Mouse (Mus musculus): Measurements from ENCODE around the gene Zdhhc20. TPM values are rescaled to one million over a fixed set of nuclear protein-coding genes. Genes with fewer than 3 reads are reported as not detected.
"Not testable (repeated sequence)": the region's sequence is repeated elsewhere in the genome, so short reads cannot be mapped to it uniquely, and the experiment has no call there.

The Zdhhc20 gene
- total RNA-seq, 2 experiments from 2014 or later, result 35.2 to 37.4 TPM

DNA sequence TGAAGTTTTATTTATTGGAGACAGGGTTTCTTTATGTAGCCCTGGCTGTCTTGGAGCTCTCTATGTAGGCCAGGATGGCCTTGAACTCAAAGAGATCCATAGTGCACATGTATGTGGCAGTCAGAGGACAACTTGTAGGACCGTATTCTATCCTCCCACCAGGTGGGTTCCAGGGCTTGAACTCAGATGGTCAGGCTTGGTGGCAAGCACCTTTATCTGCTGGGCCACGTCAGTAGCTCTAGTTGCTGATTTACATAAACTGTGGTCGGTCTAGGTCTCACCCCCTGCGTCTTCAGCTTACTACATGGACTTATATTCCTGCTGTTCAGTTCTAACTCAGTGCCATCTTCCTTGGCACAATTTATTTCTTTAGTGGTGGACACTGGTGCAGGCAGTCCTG, 21.2 kb upstream of the Zdhhc20 start:
- intact Hi-C loops (cut with DNase I), result no loop called here
- H3K4me3 ChIP-seq, result no peak overlapping the region
- no peak overlapping the region; the same call in 1 of the 2 replicates for H3K27ac ChIP-seq
- DNase-seq (ENCODE audit: extremely low spot score in 1 of 2, low spot score in 2 of 2), result no peak
- TF ChIP-seq CTCF (IDR thresholded peaks at IDR 0.05), result no peak

DNA sequence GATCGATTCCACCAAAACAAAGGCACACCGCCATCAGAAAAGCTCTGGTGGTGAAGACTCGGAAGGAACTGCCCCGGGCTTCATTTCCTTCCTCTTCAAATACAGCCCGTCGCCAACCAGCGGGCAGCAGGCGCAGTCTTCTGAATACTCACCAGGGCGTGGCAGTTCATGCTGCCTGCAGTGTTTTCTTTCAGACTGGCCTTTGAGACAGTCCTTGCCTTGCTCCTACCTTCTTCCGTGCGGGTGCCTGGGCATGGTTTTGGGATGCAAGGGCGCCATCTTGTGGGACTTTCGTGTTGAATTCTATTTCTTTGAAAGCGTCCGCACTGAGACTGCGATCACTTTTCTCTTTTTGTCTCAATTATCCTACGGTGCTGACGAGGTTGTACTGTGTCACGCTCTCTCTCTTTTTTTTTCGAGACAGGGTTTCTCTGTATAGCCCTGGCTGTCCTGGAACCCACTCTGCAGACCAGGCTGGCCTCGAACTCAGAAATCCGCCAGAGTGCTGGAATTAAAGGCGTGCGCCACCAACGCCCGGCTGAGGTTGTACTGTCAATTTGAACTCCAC, 20.5 kb upstream of the Zdhhc20 start:
- peak; percentile 83 to 85 for DNase-seq (ENCODE audit: extremely low spot score in 1 of 2, low spot score in 2 of 2)
- intact Hi-C loops (cut with DNase I), result loop anchor here (1.0 kb wide), 2 partner anchors 84 to 230 kb away; partner anchors contain the start of genes Mrpl57 and Ska3
- Histone ChIP-seq H3K4me3 (peak overlapping the region; percentile 36), H3K27ac (peak overlapping the region; percentile 62)
- peak; percentile 75 for TF ChIP-seq CTCF (IDR thresholded peaks at IDR 0.05)

DNA sequence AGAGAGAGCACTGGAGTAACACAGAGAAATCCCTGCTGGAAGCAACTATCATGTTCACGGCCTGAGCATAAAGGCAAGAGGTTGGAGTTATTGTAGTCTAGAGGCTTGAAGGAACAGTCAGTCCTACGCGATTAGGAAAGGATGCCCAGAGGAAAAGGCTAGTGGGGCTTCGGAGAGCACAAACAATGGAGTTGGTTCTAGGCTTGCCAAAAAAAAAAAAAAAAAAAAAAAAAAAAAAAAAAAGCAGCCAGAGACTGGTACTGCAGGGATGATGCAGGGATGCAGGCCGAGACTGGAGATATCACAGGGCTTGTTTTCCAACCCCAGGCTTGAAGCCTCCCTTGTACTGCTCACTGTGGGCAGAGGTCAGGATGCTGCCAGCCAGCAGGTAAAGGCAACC, 19.2 kb upstream of the Zdhhc20 start:
- H3K27ac ChIP-seq, result peak overlapping the region; percentile 63; the same call in 1 of the 2 replicates
- TF ChIP-seq CTCF (IDR thresholded peaks at IDR 0.05), result no peak
- intact Hi-C loops (cut with DNase I), result loop anchor here (5.0 to 10.0 kb wide), 2 partner anchors 112 to 534 kb away; partner anchors contain the start of gene Sap18

DNA sequence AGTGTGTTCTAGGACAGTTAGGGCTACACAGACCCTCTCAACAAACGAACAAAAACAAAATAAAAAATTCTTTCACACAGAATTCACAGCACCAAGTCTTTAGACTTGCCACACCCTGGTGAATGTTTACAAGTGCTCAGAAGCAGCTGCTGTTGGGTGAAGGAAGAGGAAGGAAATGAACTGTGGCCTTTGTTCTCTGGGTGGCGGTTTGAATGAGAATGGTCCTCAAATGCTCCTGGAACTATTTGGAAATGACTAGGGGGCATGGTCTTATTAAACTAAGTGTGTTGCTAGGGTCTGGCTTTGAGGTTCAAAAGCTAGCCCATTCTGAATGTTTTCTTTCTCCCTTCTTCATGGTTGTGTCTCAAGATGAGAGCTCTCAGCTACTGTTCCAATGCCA, 18.4 kb upstream of the Zdhhc20 start:
- TF ChIP-seq CTCF (IDR thresholded peaks at IDR 0.05), result no peak
- intact Hi-C loops (cut with DNase I), result loop anchor here (5.0 to 10.0 kb wide), 2 partner anchors 111 to 534 kb away; partner anchors contain the start of gene Sap18
- Histone ChIP-seq H3K27ac (peak overlapping the region; percentile 63), H3K4me3 (no peak overlapping the region)
- DNase-seq (ENCODE audit: extremely low spot score in 1 of 2, low spot score in 2 of 2), result no peak

More for the DNA sequence above, 19.2 kb upstream of the Zdhhc20 start:
- no peak for DNase-seq (ENCODE audit: extremely low spot score in 1 of 2, low spot score in 2 of 2)
- no peak overlapping the region for H3K4me3 ChIP-seq

DNA sequence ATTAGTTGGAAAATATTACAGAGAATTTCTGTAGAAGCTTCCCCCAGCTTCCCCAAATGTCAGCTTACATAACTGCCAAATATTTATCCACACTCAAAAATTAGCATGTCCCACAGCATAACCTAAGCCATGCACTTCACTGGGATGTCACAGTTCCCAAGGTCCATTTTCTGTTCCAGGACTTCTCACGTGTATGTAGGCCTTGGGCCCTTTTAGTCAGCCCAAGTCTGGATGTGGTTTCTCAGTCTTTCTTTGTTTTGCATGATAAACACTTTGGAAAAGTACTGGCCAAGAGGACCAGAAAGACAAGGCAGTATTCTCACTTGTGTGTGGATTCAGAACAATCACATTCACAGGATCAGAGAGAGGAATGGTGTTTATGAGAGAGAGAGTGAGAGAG, 11.9 kb upstream of the Zdhhc20 start:
- H3K27ac ChIP-seq, result peak overlapping the region; percentile 48; the same call in 1 of the 2 replicates
- no peak overlapping the region for H3K4me3 ChIP-seq
- intact Hi-C loops (cut with DNase I), result loop anchor here (10.0 kb wide), 1 partner anchor 527 kb away; no protein-coding TSS in a partner anchor
- no peak for DNase-seq (ENCODE audit: extremely low spot score in 1 of 2, low spot score in 2 of 2)
- no peak for TF ChIP-seq CTCF (IDR thresholded peaks at IDR 0.05)

DNA sequence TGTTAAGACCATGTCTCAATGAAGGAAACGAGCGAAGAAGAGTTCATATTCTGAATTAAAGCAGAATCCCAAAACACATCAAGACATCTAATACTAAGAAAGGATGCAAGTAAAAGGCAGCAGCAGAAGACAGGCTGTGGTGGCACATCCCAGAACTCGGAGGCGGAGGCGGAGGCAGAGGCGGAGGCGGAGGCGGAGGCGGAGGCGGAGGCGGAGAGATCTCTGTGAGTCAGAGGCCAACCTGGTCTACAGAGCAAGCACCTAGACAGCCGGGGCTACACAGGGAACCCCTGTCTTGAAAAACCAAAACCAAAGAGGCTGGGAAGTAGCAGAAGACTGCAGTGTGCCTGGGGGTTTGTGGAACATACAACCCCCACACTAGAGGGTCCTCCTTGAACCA, 6.8 kb upstream of the Zdhhc20 start:
- Histone ChIP-seq H3K4me3 (no peak overlapping the region), H3K27ac (no peak overlapping the region)
- intact Hi-C loops (cut with DNase I), result no loop called here
- TF ChIP-seq CTCF (IDR thresholded peaks at IDR 0.05), result no peak
- DNase-seq (ENCODE audit: extremely low spot score in 1 of 2, low spot score in 2 of 2), result no peak

DNA sequence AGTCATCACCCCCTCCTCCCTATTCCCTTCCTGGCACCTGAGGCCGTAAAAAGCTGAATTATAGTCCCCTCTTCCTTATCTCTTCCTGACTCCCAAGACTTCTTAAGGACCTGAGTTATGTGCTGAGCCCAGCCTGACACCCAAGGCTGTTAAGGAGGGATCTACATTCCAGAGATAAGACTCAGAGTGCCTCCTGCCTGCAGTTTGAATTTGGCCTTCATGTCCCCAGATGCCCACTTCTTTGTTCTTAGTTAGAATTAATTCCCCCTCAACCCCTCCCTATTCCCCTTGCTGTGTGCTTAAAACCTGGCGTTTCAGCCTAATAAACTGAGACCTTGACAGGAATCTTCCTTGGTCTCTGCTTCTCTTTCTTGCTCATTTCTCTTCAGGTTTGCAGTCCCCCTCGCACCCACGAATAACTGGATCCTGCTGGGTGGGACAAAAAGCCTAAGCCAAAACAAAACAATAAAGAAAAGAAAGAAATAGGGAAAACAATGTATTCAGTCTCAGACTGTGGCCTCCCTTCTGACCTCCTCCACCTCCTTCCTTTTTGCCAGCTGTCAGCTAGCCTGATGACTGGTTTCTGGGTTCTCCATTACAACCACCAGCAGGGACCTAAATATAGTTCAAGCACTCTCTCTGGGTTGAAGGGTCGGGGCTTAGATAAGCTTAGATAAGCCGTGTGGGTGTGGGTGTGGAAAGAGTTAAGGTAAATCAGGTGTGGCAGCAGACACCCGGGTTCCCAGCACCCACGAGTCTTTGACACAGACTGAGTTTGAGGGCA, 6.2 kb upstream of the Zdhhc20 start:
- H3K27ac ChIP-seq; intact Hi-C loops (cut with DNase I); H3K4me3 ChIP-seq; DNase-seq (ENCODE audit: extremely low spot score in 1 of 2, low spot score in 2 of 2): not testable (repeated sequence)

DNA sequence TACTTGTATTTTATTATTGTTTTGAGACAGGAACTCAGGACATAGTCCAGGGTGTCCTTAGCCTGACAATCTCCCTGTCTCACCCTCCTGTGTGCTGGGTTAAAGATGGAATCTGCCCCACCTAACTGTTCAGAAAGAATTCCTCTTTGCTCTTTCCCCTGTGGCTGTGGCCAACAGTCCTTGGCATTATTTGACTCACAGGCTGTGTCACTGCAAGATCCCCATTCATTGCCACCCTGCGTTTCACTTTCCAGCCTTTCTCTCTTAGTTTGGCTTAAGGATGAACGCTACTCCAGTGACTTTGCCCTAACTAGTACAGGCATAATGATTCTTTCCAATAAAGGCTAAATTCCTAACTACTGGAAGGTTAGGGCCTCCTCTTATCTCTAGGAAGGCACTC, 4.3 kb upstream of the Zdhhc20 start:
- intact Hi-C loops (cut with DNase I), result no loop called here
- no peak for DNase-seq (ENCODE audit: extremely low spot score in 1 of 2, low spot score in 2 of 2)
- TF ChIP-seq CTCF (IDR thresholded peaks at IDR 0.05), result no peak
- Histone ChIP-seq H3K27ac (no peak overlapping the region), H3K4me3 (no peak overlapping the region)

DNA sequence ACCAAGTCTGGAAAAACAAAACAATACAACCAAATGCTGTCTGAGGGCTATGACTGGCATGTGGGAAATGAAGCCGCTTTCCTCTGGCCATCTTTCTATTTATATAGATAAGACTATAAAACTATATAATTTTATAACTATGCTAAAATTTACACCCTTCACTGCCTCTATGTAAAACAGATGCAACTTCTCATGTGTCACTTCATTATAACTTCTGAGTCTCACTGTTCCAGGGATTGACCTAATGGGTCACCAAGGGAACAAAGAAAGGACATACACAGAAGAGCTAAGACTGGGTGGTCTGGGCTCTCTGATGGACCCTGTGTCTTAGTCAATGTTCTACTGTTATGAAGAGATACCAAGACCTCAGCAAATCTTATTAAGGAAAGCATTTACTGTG, 2.9 kb upstream of the Zdhhc20 start:
- H3K27ac ChIP-seq, result no peak overlapping the region
- no peak for DNase-seq (ENCODE audit: extremely low spot score in 1 of 2, low spot score in 2 of 2)
- H3K4me3 ChIP-seq, result no peak overlapping the region
- intact Hi-C loops (cut with DNase I), result no loop called here
- TF ChIP-seq CTCF (IDR thresholded peaks at IDR 0.05), result no peak

DNA sequence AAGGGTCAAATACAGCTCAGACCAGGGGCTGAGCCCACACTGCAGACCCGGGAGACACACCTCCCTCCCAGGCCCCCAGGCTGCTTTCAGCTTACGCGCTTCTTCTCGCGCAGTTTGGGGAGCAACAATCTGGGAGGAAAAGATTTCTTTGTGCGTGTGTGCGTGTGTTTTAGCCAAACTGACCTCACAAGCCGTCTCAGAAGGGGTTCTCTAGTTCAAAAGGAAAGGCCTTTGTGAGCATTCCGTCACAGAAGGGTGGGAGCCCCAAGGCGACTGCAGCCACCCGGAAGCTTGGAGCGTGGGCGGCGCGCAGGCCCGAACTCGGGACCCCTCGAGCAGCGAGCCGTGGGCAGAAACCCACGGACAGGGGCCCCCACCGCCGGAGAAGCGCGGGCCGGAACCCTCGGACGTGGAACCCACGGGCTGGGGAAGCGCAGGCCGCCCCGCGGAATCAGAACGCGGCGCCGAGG, 500 bp downstream of the Zdhhc20 start:
- Histone ChIP-seq H3K4me3 (peak overlapping the region; percentile 69), H3K27ac (peak overlapping the region; percentile 95)
- intact Hi-C loops (cut with DNase I), result no loop called here
- peak in 1 of 2 experiments; percentile 45 for DNase-seq (ENCODE audit: extremely low spot score in 1 of 2, low spot score in 2 of 2)
- no peak for TF ChIP-seq CTCF (IDR thresholded peaks at IDR 0.05)

DNA sequence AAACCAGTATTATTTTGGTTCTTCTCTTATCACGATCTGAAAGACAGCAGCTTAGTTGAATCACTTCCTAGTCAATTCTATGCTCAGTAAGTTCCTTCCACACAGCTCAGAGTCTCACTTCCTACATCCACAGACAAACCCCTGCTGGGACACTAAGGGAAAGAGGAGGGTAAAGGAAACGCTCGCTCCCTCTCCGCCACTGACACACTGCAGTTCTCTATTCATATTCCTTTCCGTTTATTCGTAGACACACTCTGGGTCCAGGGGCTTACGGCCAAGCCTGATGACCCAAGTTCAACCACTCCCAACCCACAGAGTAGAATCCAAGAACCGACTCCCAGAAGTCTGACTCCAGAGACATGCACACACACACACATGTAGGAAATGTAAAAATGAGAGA, 2.9 kb downstream of the Zdhhc20 start:
- intact Hi-C loops (cut with DNase I), result no loop called here
- TF ChIP-seq CTCF (IDR thresholded peaks at IDR 0.05), result no peak
- Histone ChIP-seq H3K27ac (no peak overlapping the region), H3K4me3 (peak overlapping the region; percentile 19)
- DNase-seq (ENCODE audit: extremely low spot score in 1 of 2, low spot score in 2 of 2), result no peak

DNA sequence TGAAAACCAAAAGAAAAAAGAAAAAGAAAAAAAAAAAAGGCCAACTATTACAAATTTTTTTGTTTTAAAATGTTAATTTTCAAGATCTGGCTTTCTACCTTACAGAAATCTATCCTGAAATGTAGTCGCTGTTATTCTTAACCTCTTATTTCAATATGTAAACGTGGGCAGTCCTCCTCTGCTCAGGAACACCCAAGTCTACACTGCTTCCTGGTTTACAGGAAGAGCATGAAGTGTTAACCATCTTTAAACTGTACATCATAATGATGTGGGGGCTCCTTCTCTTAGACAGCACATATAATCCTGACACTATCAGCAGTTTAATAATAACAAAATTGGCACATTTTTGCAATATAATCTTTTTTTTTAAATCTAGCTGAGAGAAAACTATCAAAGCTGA, 4.0 kb downstream of the Zdhhc20 start:
- intact Hi-C loops (cut with DNase I), result no loop called here
- no peak overlapping the region for H3K27ac ChIP-seq
- H3K4me3 ChIP-seq, result no peak overlapping the region
- TF ChIP-seq CTCF (IDR thresholded peaks at IDR 0.05), result no peak
- DNase-seq (ENCODE audit: extremely low spot score in 1 of 2, low spot score in 2 of 2), result no peak
